Mouse (Mus musculus) left cerebral cortex, postnatal 14 days (tissue): ENCODE data around the gene Esp3. TPM values are rescaled to one million over a fixed set of nuclear protein-coding genes. Genes with fewer than 3 reads are reported as not detected.
"Not testable (repeated sequence)": the region's sequence is repeated elsewhere in the genome, so short reads cannot be mapped to it uniquely, and the experiment has no call there.

ENCODE experiments used
- DNase-seq, 2 experiments: peaks; one replicate each; pipeline ENCODE4 v3.0.0; 2021 to 2022; ENCODE audit warnings: low spot score in 2 of 2, mixed read lengths in 1 of 2
- intact Hi-C: fragments of 180-260 bp; cut with DNase I; formaldehyde crosslinking; loops from one replicate; pipeline ENCODE4 v1.15.1; 2025
- long read RNA-seq, 2 experiments: library from polyadenylated mRNA; stranded (forward); transcript quantifications; one replicate each; pipeline ENCODE4 v2.0.0; 2021
- total RNA-seq, 2 experiments: library from RNA; stranded (reverse); gene quantifications; 2 replicates each; pipeline ENCODE4 v1.2.3; 2021

Gene Esp3
- total RNA-seq: not detected
- long read RNA-seq, experiment 1: 0 reads
- long read RNA-seq, experiment 2: 0 reads

DNA sequence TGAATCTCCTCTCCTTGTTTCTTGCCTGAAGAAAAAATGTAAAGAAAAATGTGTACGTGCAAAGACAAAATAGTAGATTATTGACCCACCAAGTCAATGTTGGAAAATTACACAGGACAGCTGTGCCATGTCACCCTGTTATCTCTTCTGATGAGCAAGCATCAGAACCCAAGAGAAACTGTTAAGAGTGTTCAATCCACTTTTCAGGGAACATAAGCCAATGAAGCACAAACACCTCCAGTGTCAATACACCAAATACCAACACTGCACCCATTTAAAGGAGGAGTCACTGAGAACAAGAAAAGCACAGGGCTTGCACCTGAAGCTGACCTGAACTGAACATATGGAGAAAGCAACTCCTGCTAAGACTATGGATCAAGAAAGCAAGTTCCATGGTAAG lies at the start of gene Esp3:
TSS of gene Esp3 (plus strand) at position 301 of the 400 bp plus-strand sequence.
- intact Hi-C loops, DNase-seq: not testable (repeated sequence)

DNA sequence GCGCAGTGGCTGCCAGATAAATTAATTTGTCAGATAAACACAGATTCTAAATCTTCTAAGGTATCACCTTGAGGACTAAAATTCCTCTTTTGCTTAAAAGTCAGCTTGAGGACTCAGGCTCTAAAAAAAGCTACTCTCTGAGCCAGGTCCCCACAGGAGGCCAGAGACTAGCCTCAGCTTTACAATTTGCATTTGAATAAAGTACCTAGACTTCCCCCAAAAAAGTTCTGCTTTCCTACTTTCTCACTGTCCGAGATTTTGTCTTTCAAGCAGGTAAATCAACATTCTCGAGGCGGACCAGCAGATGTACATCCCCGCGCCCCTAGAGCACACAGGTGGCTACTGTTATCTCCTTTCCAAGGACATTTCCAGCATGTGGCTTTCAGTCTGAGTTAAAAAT lies 48.0 kb upstream of the Esp3 start:
- DNase-seq, intact Hi-C loops: not testable (repeated sequence)

DNA sequence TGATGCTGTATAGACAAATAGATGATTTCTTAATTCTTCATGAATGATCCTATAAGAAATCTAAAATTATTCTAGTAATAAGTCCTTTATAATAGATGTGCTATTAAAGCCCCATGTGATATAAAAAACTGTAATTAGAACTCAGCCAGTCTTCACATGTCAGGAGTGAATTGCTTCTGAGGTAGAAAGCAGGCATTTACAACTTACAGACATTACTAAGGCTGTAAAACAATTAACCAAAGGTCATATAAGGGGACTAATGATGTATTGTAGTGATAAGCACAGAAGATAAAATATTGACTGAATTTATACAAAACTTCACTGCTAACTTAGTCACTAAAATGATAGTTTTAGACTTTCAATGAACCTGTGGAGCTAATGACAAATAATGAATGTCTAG lies 40.6 kb upstream of the Esp3 start:
- intact Hi-C loops: no loop called here

DNA sequence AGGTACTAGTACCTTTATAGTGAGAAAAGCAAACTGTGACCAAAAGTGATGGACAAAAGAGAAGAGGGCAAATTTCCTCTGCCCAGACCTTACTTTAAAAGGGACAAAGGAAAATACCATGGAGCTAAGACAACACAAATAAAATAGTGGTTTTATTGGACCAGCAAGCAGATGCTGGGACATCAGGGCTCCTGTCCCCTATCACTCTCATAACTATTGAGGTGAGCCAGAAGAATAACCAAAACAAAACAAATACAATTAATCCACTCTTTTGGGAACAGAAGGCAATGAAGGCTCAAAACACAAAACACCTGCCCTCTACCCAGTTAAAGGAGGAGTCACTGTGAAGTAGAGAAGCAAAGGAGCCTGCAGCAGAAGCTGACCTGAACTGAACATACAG lies 33.6 kb upstream of the Esp3 start, which contains the start of gene Esp4:
TSS of gene Esp4 (plus strand) at position 301 of the 400 bp plus-strand sequence.
- no peak for DNase-seq
- intact Hi-C loops: no loop called here

More for the DNA sequence above, 40.6 kb upstream of the Esp3 start:
- DNase-seq: no peak

DNA sequence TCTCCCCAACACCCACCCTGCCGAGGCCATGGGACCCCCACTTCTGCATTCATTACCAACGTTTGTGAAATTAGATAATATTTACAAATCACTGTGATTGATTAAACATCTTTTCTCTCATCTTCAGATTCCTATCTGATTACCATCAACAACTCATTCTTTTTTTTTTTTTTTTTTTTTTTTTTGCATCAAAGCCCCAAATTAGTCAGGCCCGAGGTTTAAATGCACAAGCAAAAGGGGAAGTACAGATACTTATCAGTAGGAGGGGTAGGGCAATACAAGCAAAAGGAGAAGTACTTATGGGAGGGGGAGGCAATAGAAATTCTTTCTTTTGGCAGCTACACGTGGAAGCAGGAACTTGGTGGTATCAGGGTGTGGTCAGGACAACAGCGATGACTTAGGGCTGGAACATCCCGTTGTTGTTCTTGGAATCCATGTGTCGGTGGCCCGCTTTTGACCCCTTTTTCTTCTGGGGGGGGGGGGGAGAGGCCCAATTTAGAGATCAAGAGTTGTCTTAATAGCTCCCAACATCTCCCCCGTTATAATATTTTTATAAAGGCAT lies 30.3 kb downstream of the Esp3 start:
- intact Hi-C loops, DNase-seq: not testable (repeated sequence)

DNA sequence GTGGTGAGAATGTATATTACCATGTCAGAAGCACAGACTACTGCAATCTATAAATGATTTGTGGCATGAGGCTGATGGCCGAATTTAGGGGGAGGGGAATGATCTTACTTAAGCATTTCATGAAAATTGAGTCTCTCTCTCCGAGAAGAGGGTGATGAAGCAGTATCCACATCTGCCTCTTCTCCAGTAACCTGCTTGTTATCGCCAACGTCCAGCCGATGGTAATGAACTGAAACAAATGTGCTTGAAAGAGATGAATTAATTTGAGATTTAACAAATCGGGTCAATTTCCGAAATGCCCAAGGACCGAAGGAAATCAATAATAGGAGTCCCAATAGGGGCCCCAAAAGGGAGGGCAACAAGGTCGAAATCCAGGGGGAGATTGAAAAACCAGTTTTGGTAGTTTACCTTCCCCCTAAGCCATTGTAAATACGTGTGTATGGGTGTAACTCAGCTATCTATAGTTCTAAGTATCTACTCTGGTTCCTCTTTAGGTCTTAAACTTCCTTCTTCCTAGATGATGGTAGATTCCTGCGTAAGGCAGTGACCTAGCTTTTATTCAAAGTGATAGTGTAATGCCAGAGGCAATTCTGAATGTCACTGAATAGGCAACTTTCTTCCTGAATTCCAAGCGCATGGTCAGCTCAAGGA lies 31.4 kb downstream of the Esp3 start:
- intact Hi-C loops: not testable (repeated sequence)

More for the DNA sequence above, 31.4 kb downstream of the Esp3 start:
- DNase-seq: not testable (repeated sequence)

Other genes starting within 250 kb of the Esp3 start
- not detected for gene Esp8, start 112.1 kb upstream of the Esp3 start, total RNA-seq
- gene Esp6, start 70.6 kb upstream of the Esp3 start, total RNA-seq: not detected
- not detected for gene Esp4, start 33.5 kb upstream of the Esp3 start, total RNA-seq
- not detected for gene Esp1, start 95.0 kb downstream of the Esp3 start, total RNA-seq
- gene Crisp2, start 174.9 kb downstream of the Esp3 start, total RNA-seq: not detected
- not detected for gene Rhag, start 179.1 kb downstream of the Esp3 start, total RNA-seq
- under 1 TPM; 0.26 to 0.34 TPM for gene 9130008F23Rik, start 248.5 kb downstream of the Esp3 start, total RNA-seq